Mouse (Mus musculus) kidney, embryonic 16.5 days (tissue): ENCODE results near the gene Hoxa1. TPM values are rescaled to one million over a fixed set of nuclear protein-coding genes. Genes with fewer than 3 reads are reported as not detected.

Source experiments
- ATAC-seq: fragments of 200-750 bp; cut with Nextera tagmentation; 2 replicates; pipeline ENCODE4 v1.8.0; 2017; ENCODE audit warnings: moderate TSS enrichment; ENCODE audit not compliant: low FRiP score, low TSS enrichment
- H3K27ac ChIP-seq: fragments of 300-500 bp; sonication (generic); 2 replicates; pipeline ENCODE4 v1.5.1; 2014; ENCODE audit warnings: low read length
- H3K27me3 ChIP-seq: fragments of 300-500 bp; sonication (generic); 2 replicates; pipeline ENCODE4 v1.6.1; 2014; ENCODE audit warnings: low read length, control low read depth, mixed read lengths; ENCODE audit not compliant: insufficient read depth
- H3K36me3 ChIP-seq: fragments of 300-500 bp; sonication (generic); 2 replicates; pipeline ENCODE4 v1.6.1; 2014; ENCODE audit warnings: low read length, control low read depth, mixed read lengths; ENCODE audit not compliant: insufficient read depth
- H3K4me1 ChIP-seq: fragments of 300-500 bp; sonication (generic); 2 replicates; pipeline ENCODE4 v1.6.1; 2014; ENCODE audit warnings: low read length, control low read depth, mixed read lengths; ENCODE audit not compliant: insufficient read depth
- H3K4me2 ChIP-seq: fragments of 300-500 bp; sonication (generic); replicated peaks from 2 replicates; pipeline ENCODE4 v1.6.1; 2014; ENCODE audit warnings: low read depth, low read length
- H3K4me3 ChIP-seq: fragments of 300-500 bp; sonication (generic); 2 replicates; pipeline ENCODE4 v1.5.1; 2014; ENCODE audit warnings: mild to moderate bottlenecking, low read length
- H3K9ac ChIP-seq: fragments of 300-500 bp; sonication (generic); replicated peaks from 2 replicates; pipeline ENCODE4 v1.6.1; 2014; ENCODE audit warnings: low read length
- H3K9me3 ChIP-seq: fragments of 300-500 bp; sonication (generic); 2 replicates; pipeline ENCODE4 v1.6.1; 2016; ENCODE audit warnings: low read length, control low read depth
- WGBS: fragments of 180-500 bp; shearing (Covaris S2); extraction: QIAGEN DNeasy Blood & Tissue Kit; methylation state at CpG from one replicate; pipeline ENCODE4 v1.1.7; 2014; 5-methylcytosine and 5-hydroxymethylcytosine counted together
- polyA plus RNA-seq: library from polyadenylated mRNA; unstranded; fragments of >200 nt; fragmentation: Nextera tagmentation; extraction: Ambion mirVana; gene quantifications from 2 replicates; pipeline ENCODE4 v1.2.1, GENCODE M21; 2015

Hoxa1 gene
- polyA plus RNA-seq, result 0.81 and 0.82 TPM in 2 replicates

- Histone ChIP-seq H3K27me3 (peaks cover 37% of the 10 kb centered on the region), H3K27ac (peak within 1 kb of the TSS; percentile 84), H3K4me1 (peaks cover 51% of the 10 kb centered on the region)
Measured at GRCm38 (mm10) chr6:52158276-52159051, at the start of gene Hoxa1. Gene Hoxa1, minus strand, starts transcription at chr6:52158317.

DNA sequence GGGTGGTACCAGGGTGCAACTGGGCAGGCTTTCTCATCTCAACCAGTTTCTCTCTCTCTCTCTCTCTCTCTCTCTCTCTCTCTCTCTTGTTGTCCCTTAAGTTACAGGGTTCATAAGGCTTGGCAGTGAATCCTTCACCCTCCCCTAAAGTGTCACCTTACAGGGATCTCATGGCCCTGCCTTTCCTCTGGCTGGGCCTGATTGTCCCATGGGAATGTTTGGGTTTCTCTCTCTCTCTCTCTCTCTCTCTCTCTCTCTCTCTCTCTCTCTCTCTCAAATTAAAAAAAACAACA, 49.5 kb upstream of the Hoxa1 start:
- H3K36me3 ChIP-seq, result peaks cover 8% of the 10 kb centered on the region; the same call in 1 of the 2 replicates
- H3K4me3 ChIP-seq, result peak overlapping the region; percentile 55
- peaks cover 64% of the 10 kb centered on the region for H3K4me1 ChIP-seq
- ATAC-seq, result no peak
- peak overlapping the region; percentile 62 for H3K9ac ChIP-seq
- H3K27ac ChIP-seq, result peak overlapping the region; percentile 56
- H3K9me3 ChIP-seq, result no peaks in the 10 kb centered on the region
- H3K4me2 ChIP-seq, result peak overlapping the region; percentile 81
- 0 out of 2 replicates have a peak, but pooled peaks cover 4% of the 10 kb centered on the region for H3K27me3 ChIP-seq

More at GRCm38 (mm10) chr6:52158276-52159051, at the start of gene Hoxa1:
- H3K9me3 ChIP-seq, result no peaks in the 10 kb centered on the region
- WGBS, result under 1% methylated on average over 55 of the region's 55 CpGs
- peak within 1 kb of the TSS; percentile 89 for H3K4me2 ChIP-seq
- peak within 1 kb of the TSS; percentile 80 for H3K9ac ChIP-seq
- peak; percentile 85 for ATAC-seq
- H3K36me3 ChIP-seq, result no peaks in the 10 kb centered on the region
- H3K4me3 ChIP-seq, result peak within 1 kb of the TSS; percentile 79

DNA sequence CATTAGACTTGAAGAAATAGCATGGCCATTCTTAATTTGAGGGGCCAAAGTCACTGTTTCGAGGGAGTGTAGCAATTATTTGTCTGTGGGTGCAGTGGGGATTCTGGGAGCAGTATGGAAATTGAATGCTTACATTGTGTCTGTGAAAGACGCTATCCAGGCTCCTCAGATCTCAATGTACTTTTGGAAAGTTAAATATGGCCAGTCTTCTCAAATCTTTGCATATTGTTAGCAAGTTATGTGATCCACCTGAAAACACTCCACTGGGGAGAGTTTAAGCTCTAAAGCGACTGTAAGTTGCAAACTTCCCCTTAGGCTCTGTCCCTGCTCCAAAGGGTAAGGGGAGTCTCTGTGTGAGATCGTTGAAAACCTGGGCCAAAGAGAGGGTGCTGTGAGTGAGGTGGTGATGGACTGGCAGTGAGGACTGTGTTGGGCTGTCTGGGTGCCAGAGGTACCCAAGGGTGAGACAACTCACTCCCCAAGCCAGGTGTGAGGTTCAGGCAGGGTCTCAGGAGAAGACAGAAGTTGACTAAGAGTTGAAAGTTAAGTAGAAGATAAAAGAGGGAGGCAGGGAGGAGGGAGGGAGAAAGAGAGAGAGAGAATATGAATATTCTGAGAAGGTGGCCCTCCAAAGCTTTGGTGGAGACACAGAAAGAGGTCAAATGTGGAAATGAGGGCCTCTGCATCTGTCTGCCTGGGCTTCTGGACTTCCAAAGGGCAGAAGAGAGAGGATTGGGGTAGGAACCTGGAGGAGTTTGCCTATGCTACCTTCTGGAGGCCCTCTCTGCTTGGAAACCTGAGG, 49.0 kb upstream of the Hoxa1 start:
- H3K4me2 ChIP-seq, result peak overlapping the region; percentile 81
- peak overlapping the region; percentile 62 for H3K9ac ChIP-seq
- peak overlapping the region; percentile 55 for H3K4me3 ChIP-seq
- ATAC-seq, result no peak
- peaks cover 8% of the 10 kb centered on the region; the same call in 1 of the 2 replicates for H3K36me3 ChIP-seq
- H3K27me3 ChIP-seq, result 0 out of 2 replicates have a peak, but pooled peaks cover 4% of the 10 kb centered on the region
- H3K27ac ChIP-seq, result peak overlapping the region; percentile 56
- peaks cover 69% of the 10 kb centered on the region for H3K4me1 ChIP-seq
- WGBS, result 18% methylated on average over 4 of the region's 4 CpGs
- H3K9me3 ChIP-seq, result no peaks in the 10 kb centered on the region

DNA sequence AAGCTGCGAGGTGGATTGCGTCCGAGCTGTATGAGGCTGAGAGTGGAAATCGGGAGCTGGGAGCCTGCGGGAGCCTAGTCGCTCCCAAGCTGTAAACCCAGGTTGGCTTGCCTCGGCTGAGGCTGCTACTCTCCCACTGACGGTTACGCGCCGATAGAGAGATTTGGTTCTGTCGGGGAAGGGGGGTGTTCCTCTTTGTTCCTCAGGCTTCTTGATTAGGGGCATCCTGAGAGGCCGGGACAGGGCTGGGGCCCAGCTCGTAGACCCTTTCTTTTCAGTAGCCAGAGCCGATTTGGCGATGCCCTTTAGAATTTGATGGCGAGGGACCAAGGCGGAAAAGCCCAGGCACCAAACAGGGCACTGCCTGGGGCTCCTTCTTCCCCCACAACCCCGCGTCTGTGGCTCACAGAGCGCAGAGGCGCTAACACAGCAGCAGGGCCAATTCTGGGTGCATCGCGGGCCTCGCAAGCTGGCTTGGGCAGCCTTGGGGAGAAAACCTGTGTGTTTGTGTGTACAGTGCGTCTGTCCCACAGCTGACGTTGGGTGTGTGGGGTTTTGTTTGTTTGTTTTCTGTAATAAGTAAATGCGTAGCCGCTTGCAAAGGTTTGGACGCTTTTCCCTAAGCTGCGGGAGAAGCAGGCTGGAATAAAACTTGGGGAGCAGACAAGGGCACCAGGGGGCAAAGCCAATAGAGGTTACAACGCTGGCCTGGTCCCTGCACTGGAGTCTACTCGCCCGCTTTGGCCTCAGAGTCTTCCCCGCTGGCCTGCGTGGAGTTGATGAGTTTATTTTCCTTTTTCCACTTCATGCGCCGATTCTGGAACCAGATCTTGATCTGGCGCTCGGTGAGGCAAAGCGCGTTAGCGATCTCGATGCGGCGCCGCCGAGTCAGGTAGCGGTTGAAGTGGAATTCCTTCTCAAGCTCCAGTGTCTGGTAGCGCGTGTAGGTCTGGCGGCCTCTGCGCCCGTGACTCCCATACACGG, 47.8 kb upstream of the Hoxa1 start:
- 14% methylated on average over 55 of the region's 55 CpGs for WGBS
- peak overlapping the region; percentile 55 for H3K4me3 ChIP-seq
- peaks cover 77% of the 10 kb centered on the region for H3K4me1 ChIP-seq
- H3K36me3 ChIP-seq, result peaks cover 17% of the 10 kb centered on the region; the same call in 1 of the 2 replicates
- peak overlapping the region; percentile 62 for H3K9ac ChIP-seq
- no peak for ATAC-seq
- 0 out of 2 replicates have a peak, but pooled peaks cover 6% of the 10 kb centered on the region for H3K27me3 ChIP-seq
- H3K9me3 ChIP-seq, result no peaks in the 10 kb centered on the region
- peak overlapping the region; percentile 81 for H3K4me2 ChIP-seq
- H3K27ac ChIP-seq, result peak overlapping the region; percentile 43

DNA sequence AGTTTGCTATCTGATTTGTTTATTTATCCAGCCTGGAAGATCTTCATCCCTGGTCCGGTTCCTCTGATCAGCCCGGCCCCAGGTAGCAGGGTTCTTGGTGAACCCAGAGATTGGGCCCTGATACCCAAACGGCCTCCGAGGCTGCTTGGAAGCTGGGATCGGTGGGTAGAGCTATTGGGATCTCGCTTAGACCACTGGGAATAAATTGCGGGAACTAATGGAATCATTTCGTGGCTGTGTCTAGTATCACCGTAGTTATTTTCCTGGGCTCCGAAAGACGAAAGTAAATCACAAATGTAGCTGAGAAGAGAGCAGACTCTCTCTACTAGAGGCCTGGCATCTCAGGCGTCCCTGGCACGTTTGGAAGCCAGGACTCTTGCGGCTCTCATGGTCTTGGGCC, 47.1 kb upstream of the Hoxa1 start:
- Histone ChIP-seq H3K4me1 (peaks cover 82% of the 10 kb centered on the region), H3K27me3 (0 out of 2 replicates have a peak, but pooled peaks cover 5% of the 10 kb centered on the region), H3K9me3 (no peaks in the 10 kb centered on the region), H3K27ac (peak overlapping the region; percentile 43), H3K9ac (peak overlapping the region; percentile 62), H3K4me3 (peak overlapping the region; percentile 55), H3K4me2 (peak overlapping the region; percentile 81), H3K36me3 (peaks cover 18% of the 10 kb centered on the region; the same call in 1 of the 2 replicates)
- ATAC-seq, result no peak
- WGBS, result 14% methylated on average over 14 of the region's 14 CpGs

DNA sequence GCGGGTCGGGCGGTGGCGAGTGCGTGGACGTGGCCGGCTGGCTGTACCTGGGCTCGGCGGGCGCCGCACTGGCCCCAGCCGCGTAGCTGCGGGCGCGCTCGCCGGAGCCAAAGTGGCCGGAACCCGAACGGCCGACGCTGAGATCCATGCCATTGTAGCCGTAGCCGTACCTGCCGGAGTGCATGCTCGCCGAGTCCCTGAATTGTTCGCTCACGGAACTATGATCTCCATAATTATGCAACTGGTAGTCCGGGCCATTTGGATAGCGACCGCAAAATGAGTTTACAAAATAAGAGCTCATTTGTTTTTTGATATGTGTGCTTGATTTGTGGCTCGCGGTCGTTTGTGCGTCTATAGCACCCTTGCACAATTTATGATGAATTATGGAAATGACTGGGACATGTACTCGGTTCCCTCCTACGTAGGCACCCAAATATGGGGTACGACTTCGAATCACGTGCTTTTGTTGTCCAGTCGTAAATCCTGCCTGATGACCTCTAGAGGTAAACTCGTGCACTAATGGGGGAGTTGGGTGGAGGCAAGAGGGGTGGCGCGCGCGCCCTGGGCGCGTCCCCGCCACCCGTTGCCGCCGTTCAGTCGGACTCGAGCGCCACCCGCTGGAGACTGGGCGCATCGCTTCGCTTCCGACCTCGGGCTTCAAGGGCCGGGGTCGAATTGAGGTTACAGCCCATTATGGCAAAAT, 46.1 kb upstream of the Hoxa1 start, which contains the start of gene Hoxa5:
Gene Hoxa5 (minus strand): TSS at position 538 of the 703 bp plus-strand sequence.
- Histone ChIP-seq H3K4me1 (peaks cover 81% of the 10 kb centered on the region), H3K4me3 (peak within 1 kb of the TSS; percentile 55), H3K36me3 (peaks cover 18% of the 10 kb centered on the region; the same call in 1 of the 2 replicates), H3K27me3 (0 out of 2 replicates have a peak, but pooled peaks cover 5% of the 10 kb centered on the region), H3K9me3 (no peaks in the 10 kb centered on the region), H3K27ac (peak within 1 kb of the TSS; percentile 78), H3K4me2 (peak within 1 kb of the TSS; percentile 81), H3K9ac (peak within 1 kb of the TSS; percentile 78)
- under 1% methylated on average over 62 of the region's 65 CpGs for WGBS
- ATAC-seq, result peak; percentile 70

- Histone ChIP-seq H3K4me2 (peak overlapping the region; percentile 81), H3K27ac (peak overlapping the region; percentile 78), H3K4me1 (peaks cover 85% of the 10 kb centered on the region), H3K27me3 (0 out of 2 replicates have a peak, but pooled peaks cover 5% of the 10 kb centered on the region), H3K9me3 (no peaks in the 10 kb centered on the region), H3K9ac (peak overlapping the region; percentile 78), H3K36me3 (peaks cover 18% of the 10 kb centered on the region; the same call in 1 of the 2 replicates), H3K4me3 (peak overlapping the region; percentile 55)
- 2% methylated on average over 33 of the region's 46 CpGs for WGBS
- no peak for ATAC-seq
Measured at GRCm38 (mm10) chr6:52203371-52204049, 45.4 kb upstream of the Hoxa1 start.

DNA sequence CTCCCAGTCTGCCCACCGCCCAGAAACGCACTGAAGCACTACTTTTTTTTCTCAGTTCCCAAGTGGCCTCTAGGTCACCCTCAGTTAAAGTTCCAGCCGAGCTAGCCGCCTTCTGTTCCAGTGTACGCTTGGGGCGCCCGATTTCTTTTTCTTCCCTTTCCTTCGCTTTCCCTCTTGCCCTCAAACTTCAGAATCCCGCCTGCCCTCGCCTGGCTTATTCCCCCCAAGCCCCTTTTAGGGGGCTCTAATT, 44.9 kb upstream of the Hoxa1 start:
- H3K36me3 ChIP-seq, result peaks cover 18% of the 10 kb centered on the region; the same call in 1 of the 2 replicates
- no peak for ATAC-seq
- WGBS, result 6% methylated on average over 10 of the region's 10 CpGs

More for the DNA sequence above, 44.9 kb upstream of the Hoxa1 start:
- peak overlapping the region; percentile 78 for H3K9ac ChIP-seq
- H3K4me3 ChIP-seq, result peak overlapping the region; percentile 55
- H3K9me3 ChIP-seq, result no peaks in the 10 kb centered on the region
- H3K4me1 ChIP-seq, result peaks cover 85% of the 10 kb centered on the region
- H3K27ac ChIP-seq, result peak overlapping the region; percentile 78
- H3K4me2 ChIP-seq, result peak overlapping the region; percentile 81
- H3K27me3 ChIP-seq, result 0 out of 2 replicates have a peak, but pooled peaks cover 5% of the 10 kb centered on the region
